Mouse (Mus musculus): Measurements from ENCODE around the gene Crtc3.

The Crtc3 gene

GRCm38 (mm10) chr7:80542139-80542831, 146.4 kb downstream of the Crtc3 start:
- no peak for DNase-seq

GRCm38 (mm10) chr7:80539581-80539980, 149.1 kb downstream of the Crtc3 start:
- no peak for DNase-seq
